In the genomic region with DNA sequence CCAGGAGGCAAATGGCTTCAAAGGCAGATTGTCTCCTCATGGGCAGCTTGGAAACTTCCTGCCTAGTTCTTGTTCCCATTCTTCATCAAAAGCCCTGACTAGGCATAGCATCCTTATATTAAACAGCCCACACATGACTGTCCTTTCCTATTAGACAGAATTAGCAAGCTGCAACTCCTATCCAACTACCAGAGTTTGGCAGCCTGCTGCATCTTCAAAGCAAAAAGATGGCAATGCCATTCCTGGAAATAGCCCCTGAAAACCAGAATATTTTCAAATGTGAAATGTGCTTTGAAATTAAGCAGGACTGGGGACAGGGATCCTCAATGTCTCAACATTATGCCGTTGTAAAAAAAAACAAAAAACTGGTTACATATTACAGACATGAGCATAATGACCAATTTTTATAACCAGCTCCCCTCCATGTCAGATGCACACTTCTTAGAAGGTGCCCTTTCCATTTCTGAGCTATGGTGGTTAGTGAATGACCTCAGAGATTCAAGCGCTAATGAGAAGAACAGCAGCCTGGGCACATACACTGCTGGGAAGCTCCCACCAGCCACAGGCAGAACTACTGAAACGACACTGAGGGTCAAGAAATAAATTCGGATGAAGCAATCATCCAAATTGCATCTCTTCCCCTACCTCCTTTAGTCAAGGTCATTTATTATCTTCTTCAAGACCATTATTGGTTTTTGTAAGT, we compare ENCODE assay signal across 22 mouse cellular contexts.
DNase-seq lines count a peak whose midpoint lies in the region; ATAC-seq lines count a peak whose summit lies in the region.
"Had no signal": no experiment of that assay in that cellular context is flagged by ENCODE, and none has a peak within 500 bp of the region (broad histone marks: within the 10 kb centered on the region; RNA-seq: fewer than 3 reads in every experiment).

No protein-coding gene starts in this region.

- peak overlapping the region; percentile 3; the same call in 1 of the 2 replicates for H3K27ac ChIP-seq in hindbrain, embryonic 14.5 days
- H3K27ac ChIP-seq in hindbrain, embryonic 12.5 days, result no peak overlapping the region
- H3K27ac ChIP-seq in neural tube, embryonic 12.5 days, result no peak overlapping the region
- H3K27ac ChIP-seq in forebrain, embryonic 16.5 days (ENCODE audit: low read length), result no peak overlapping the region
- H3K27ac ChIP-seq: embryonic facial prominence, embryonic 13.5 days; hindbrain, postnatal 0 days; intestine, embryonic 15.5 days; limb, embryonic 13.5 days had no signal

- H3K4me2 ChIP-seq in hindbrain, embryonic 14.5 days (replicated peaks), result no peak overlapping the region
- no peak overlapping the region for H3K4me2 ChIP-seq in hindbrain, embryonic 12.5 days (replicated peaks)
- H3K4me2 ChIP-seq in neural tube, embryonic 12.5 days (replicated peaks), result no peak overlapping the region
- no peak overlapping the region for H3K4me2 ChIP-seq in forebrain, embryonic 16.5 days (ENCODE audit: low read length)
- H3K4me2 ChIP-seq: embryonic facial prominence, embryonic 13.5 days; intestine, embryonic 15.5 days; limb, embryonic 13.5 days; liver, embryonic 11.5 days had no signal

- no peaks in the 10 kb centered on the region for H3K27me3 ChIP-seq in hindbrain, embryonic 14.5 days (ENCODE audit: control insufficient read depth, insufficient read depth, low read length)
- H3K27me3 ChIP-seq in hindbrain, embryonic 12.5 days, result no peaks in the 10 kb centered on the region
- H3K27me3 ChIP-seq in neural tube, embryonic 12.5 days (replicated peaks), result no peaks in the 10 kb centered on the region
- H3K27me3 ChIP-seq in forebrain, embryonic 16.5 days (replicated peaks; ENCODE audit: control insufficient read depth, insufficient read depth, low read length), result no peaks in the 10 kb centered on the region
- H3K27me3 ChIP-seq: embryonic facial prominence, embryonic 13.5 days; intestine, embryonic 15.5 days; limb, embryonic 13.5 days; megakaryocyte, embryonic 14.5 days had no signal

- no peak for DNase-seq in hindbrain, embryonic 14.5 days (ENCODE audit: low spot score)
- no peak for DNase-seq in neural tube, embryonic 10.5 days (ENCODE audit: extremely low spot score, low spot score)
- no peak for DNase-seq in spleen, postnatal 10 days (ENCODE audit: low spot score in 2 of 2)
- DNase-seq: adrenal gland, postnatal 14 days; cerebellum, adult 11-12 months; cerebellum, adult 9-11 months; gastrocnemius, postnatal 10 days; heart, postnatal 14 days; kidney, adult 2 months; kidney, postnatal 36 days; lung, postnatal 4 days; thymus, postnatal 4 days had no signal

- H3K4me1 ChIP-seq in hindbrain, embryonic 14.5 days (replicated peaks; ENCODE audit: control insufficient read depth, insufficient read depth, low read length), result 0 out of 2 replicates have a peak, but pooled peaks cover 13% of the 10 kb centered on the region
- H3K4me1 ChIP-seq in hindbrain, embryonic 12.5 days, result no peaks in the 10 kb centered on the region
- H3K4me1 ChIP-seq in neural tube, embryonic 12.5 days, result 0 out of 2 replicates have a peak, but pooled peaks cover 5% of the 10 kb centered on the region
- H3K4me1 ChIP-seq in forebrain, embryonic 16.5 days (replicated peaks; ENCODE audit: control insufficient read depth, insufficient read depth, low read length), result peaks cover 5% of the 10 kb centered on the region; the same call in 1 of the 2 replicates
- H3K4me1 ChIP-seq: embryonic facial prominence, embryonic 13.5 days; intestine, embryonic 15.5 days; limb, embryonic 13.5 days; megakaryocyte, embryonic 14.5 days had no signal

- no peak overlapping the region for H3K9ac ChIP-seq in hindbrain, embryonic 14.5 days
- H3K9ac ChIP-seq in hindbrain, embryonic 12.5 days, result no peak overlapping the region
- H3K9ac ChIP-seq in neural tube, embryonic 12.5 days, result no peak overlapping the region
- H3K9ac ChIP-seq in forebrain, embryonic 16.5 days (replicated peaks; ENCODE audit: low read depth, low read length), result no peak overlapping the region
- H3K9ac ChIP-seq: embryonic facial prominence, embryonic 13.5 days; intestine, embryonic 15.5 days; limb, embryonic 13.5 days had no signal

- ATAC-seq in hindbrain, embryonic 14.5 days (ENCODE audit: low FRiP score), result no peak; the same call in 1 of the 2 replicates
- no peak for ATAC-seq in hindbrain, embryonic 12.5 days (ENCODE audit: low FRiP score)
- peak; percentile 44; the same call in 1 of the 2 replicates for ATAC-seq in neural tube, embryonic 12.5 days (ENCODE audit: low FRiP score, low read depth)
- peak; percentile 33; the same call in 1 of the 2 replicates for ATAC-seq in forebrain, embryonic 16.5 days
- ATAC-seq in CD4-positive, CD25-positive, alpha-beta regulatory T cell, adult 4 months, result no peak
- ATAC-seq: intestine, embryonic 15.5 days had no signal

- H3K36me3 ChIP-seq in hindbrain, embryonic 14.5 days (replicated peaks; ENCODE audit: control insufficient read depth, insufficient read depth), result no peaks in the 10 kb centered on the region
- no peaks in the 10 kb centered on the region for H3K36me3 ChIP-seq in hindbrain, embryonic 12.5 days
- no peaks in the 10 kb centered on the region for H3K36me3 ChIP-seq in neural tube, embryonic 12.5 days
- H3K36me3 ChIP-seq in forebrain, embryonic 16.5 days (ENCODE audit: control insufficient read depth, insufficient read depth), result no peaks in the 10 kb centered on the region
- H3K36me3 ChIP-seq: embryonic facial prominence, embryonic 13.5 days; intestine, embryonic 15.5 days; limb, embryonic 13.5 days had no signal

- no peaks in the 10 kb centered on the region for H3K9me3 ChIP-seq in hindbrain, embryonic 14.5 days (ENCODE audit: control insufficient read depth, low read length)
- H3K9me3 ChIP-seq in hindbrain, embryonic 12.5 days (replicated peaks), result no peaks in the 10 kb centered on the region
- no peaks in the 10 kb centered on the region for H3K9me3 ChIP-seq in neural tube, embryonic 12.5 days
- H3K9me3 ChIP-seq in forebrain, embryonic 16.5 days (ENCODE audit: control insufficient read depth, low read length), result no peaks in the 10 kb centered on the region
- H3K9me3 ChIP-seq: embryonic facial prominence, embryonic 13.5 days; intestine, embryonic 15.5 days; limb, embryonic 13.5 days; megakaryocyte, embryonic 14.5 days had no signal

- 74% methylated on average over 4 of the region's 4 CpGs for WGBS in hindbrain, embryonic 14.5 days
- WGBS in hindbrain, embryonic 12.5 days, result 73% methylated on average over 4 of the region's 4 CpGs
- WGBS in neural tube, embryonic 12.5 days, result 74% methylated on average over 4 of the region's 4 CpGs
- 68% methylated on average over 4 of the region's 4 CpGs for WGBS in forebrain, embryonic 16.5 days

- H3K4me3 ChIP-seq in hindbrain, embryonic 14.5 days (replicated peaks; ENCODE audit: low read length), result no peak overlapping the region
- no peak overlapping the region for H3K4me3 ChIP-seq in hindbrain, embryonic 12.5 days
- no peak overlapping the region for H3K4me3 ChIP-seq in neural tube, embryonic 12.5 days
- no peak overlapping the region for H3K4me3 ChIP-seq in forebrain, embryonic 16.5 days (replicated peaks; ENCODE audit: low read length)
- H3K4me3 ChIP-seq: embryonic facial prominence, embryonic 13.5 days; intestine, embryonic 15.5 days; limb, embryonic 13.5 days; megakaryocyte, embryonic 14.5 days had no signal

Comparison
In these comparisons a context has a peak if more than half of its experiments do, and no peak if none do; other contexts are left out.
1. ATAC-seq: peak in neural tube, embryonic 12.5 days (single experiment) and forebrain, embryonic 16.5 days (single experiment); none in hindbrain, embryonic 14.5 days (single experiment), hindbrain, embryonic 12.5 days (single experiment) and CD4-positive, CD25-positive, alpha-beta regulatory T cell, adult 4 months (single experiment).